In genomic region chr4:149446309-149446708, GRCm38 (mm10) we compare ENCODE assay signal across 11 mouse cellular contexts. TPM values are rescaled to one million over a fixed set of nuclear protein-coding genes. Genes with fewer than 3 reads are reported as not detected.
DNase-seq lines count a peak whose midpoint lies in the region; ATAC-seq and TF ChIP-seq lines count a peak whose summit lies in the region.
"Had no signal": no experiment of that assay in that cellular context is flagged by ENCODE, and none has a peak within 500 bp of the region (broad histone marks: within the 10 kb centered on the region; RNA-seq: fewer than 3 reads in every experiment).

No protein-coding gene starts in this region.

- H3K36me3 ChIP-seq in heart, embryonic 11.5 days (ENCODE audit: control insufficient read depth, insufficient read depth, low read length), result no peaks in the 10 kb centered on the region
- no peaks in the 10 kb centered on the region for H3K36me3 ChIP-seq in heart, adult 2 months (ENCODE audit: control insufficient read depth, insufficient read depth, low read length)
- peaks cover 0 to 13% of the 10 kb centered on the region in 2 experiments; a peak in 2 of 4 replicates for H3K36me3 ChIP-seq in MEL (ENCODE audit: control insufficient read depth in 1 of 2, insufficient read depth in 2 of 2, low read length in 2 of 2)
- H3K36me3 ChIP-seq in hindbrain, embryonic 14.5 days (replicated peaks; ENCODE audit: control insufficient read depth, insufficient read depth), result no peaks in the 10 kb centered on the region
- no peaks in the 10 kb centered on the region for H3K36me3 ChIP-seq in midbrain, embryonic 12.5 days

- no peaks in the 10 kb centered on the region for H3K27me3 ChIP-seq in heart, embryonic 11.5 days (ENCODE audit: control insufficient read depth, insufficient read depth, low read length)
- H3K27me3 ChIP-seq in heart, adult 2 months (ENCODE audit: control insufficient read depth, insufficient read depth, low read length), result no peaks in the 10 kb centered on the region
- no peaks in the 10 kb centered on the region for H3K27me3 ChIP-seq in MEL (ENCODE audit: control insufficient read depth in 1 of 2, insufficient read depth in 2 of 2, low read length in 2 of 2)
- H3K27me3 ChIP-seq in hindbrain, embryonic 14.5 days (ENCODE audit: control insufficient read depth, insufficient read depth, low read length), result no peaks in the 10 kb centered on the region
- H3K27me3 ChIP-seq in midbrain, embryonic 12.5 days, result no peaks in the 10 kb centered on the region

- TF ChIP-seq EP300 in heart, adult 2 months (IDR thresholded peaks at IDR 0.05; ENCODE audit: insufficient read depth, low read depth, low read length), result no peak
- TF ChIP-seq EP300 in MEL (IDR thresholded peaks at IDR 0.05; ENCODE audit: low read depth in 1 of 2, low read length in 2 of 2), result no peak; a peak in 1 of 4 replicates

- WGBS in heart, embryonic 11.5 days (ENCODE audit: insufficient replicate concordance), result 14% methylated on average over 1 of the region's 1 CpGs
- WGBS in heart, adult 2 months, result 77% methylated on average over 1 of the region's 1 CpGs
- WGBS in hindbrain, embryonic 14.5 days, result 45% methylated on average over 1 of the region's 1 CpGs
- 42% methylated on average over 1 of the region's 1 CpGs for WGBS in midbrain, embryonic 12.5 days

- no peaks in the 10 kb centered on the region for H3K9me3 ChIP-seq in heart, embryonic 11.5 days (replicated peaks; ENCODE audit: control insufficient read depth, low read length)
- H3K9me3 ChIP-seq in MEL (replicated peaks; ENCODE audit: insufficient read depth, low read length), result no peaks in the 10 kb centered on the region
- no peaks in the 10 kb centered on the region for H3K9me3 ChIP-seq in hindbrain, embryonic 14.5 days (ENCODE audit: control insufficient read depth, low read length)
- H3K9me3 ChIP-seq in midbrain, embryonic 12.5 days, result no peaks in the 10 kb centered on the region

- H3K4me1 ChIP-seq in heart, embryonic 11.5 days (ENCODE audit: control insufficient read depth, insufficient read depth, low read length), result peaks cover 4% of the 10 kb centered on the region
- peaks cover 5% of the 10 kb centered on the region for H3K4me1 ChIP-seq in heart, adult 2 months (ENCODE audit: control insufficient read depth, insufficient read depth, low read length)
- H3K4me1 ChIP-seq in MEL (ENCODE audit: control insufficient read depth in 1 of 2, insufficient read depth in 2 of 2, low read length in 2 of 2), result peaks cover 4 to 10% of the 10 kb centered on the region in 2 experiments; a peak in 3 of 4 replicates
- peaks cover 20% of the 10 kb centered on the region for H3K4me1 ChIP-seq in hindbrain, embryonic 14.5 days (replicated peaks; ENCODE audit: control insufficient read depth, insufficient read depth, low read length)
- peaks cover 16% of the 10 kb centered on the region for H3K4me1 ChIP-seq in midbrain, embryonic 12.5 days

- no peak for TF ChIP-seq CTCF in heart, adult 2 months (IDR thresholded peaks at IDR 0.05)
- TF ChIP-seq CTCF in MEL (IDR thresholded peaks at IDR 0.05 in 2 of 3, conservative IDR thresholded peaks at IDR 0.05 in 1 of 3; ENCODE audit: control insufficient read depth in 1 of 3, insufficient read depth in 1 of 3, low read depth in 2 of 3, low read length in 3 of 3, poor library complexity in 1 of 3, severe bottlenecking in 1 of 3), result no peak

- no peak for DNase-seq in heart, adult 2 months
- DNase-seq in MEL (ENCODE audit: low read depth, low spot score), result no peak
- DNase-seq in hindbrain, embryonic 14.5 days (ENCODE audit: low spot score), result no peak
- no peak for DNase-seq in spleen, postnatal 14 days (ENCODE audit: low spot score in 2 of 2)
- DNase-seq in left cerebral cortex, postnatal 4 days, result no peak
- no peak for DNase-seq in urinary bladder, postnatal 36 days (ENCODE audit: low spot score in 2 of 2)
- DNase-seq: B cell, adult 2 months had no signal

- peak overlapping the region; percentile 16; the same call in 1 of the 2 replicates for H3K9ac ChIP-seq in heart, embryonic 11.5 days (ENCODE audit: low read depth, low read length)
- H3K9ac ChIP-seq in heart, adult 2 months (ENCODE audit: low read depth, low read length), result no peak overlapping the region
- peak overlapping the region; percentile 64 for H3K9ac ChIP-seq in MEL (ENCODE audit: control insufficient read depth, low read depth, low read length, poor library complexity, severe bottlenecking)
- peak overlapping the region; percentile 65; the same call in 1 of the 2 replicates for H3K9ac ChIP-seq in hindbrain, embryonic 14.5 days
- 0 out of 2 replicates have a peak overlapping the region, but pooled peaks have one; percentile 63 for H3K9ac ChIP-seq in midbrain, embryonic 12.5 days (replicated peaks)

- intact Hi-C loops in heart, adult 2 months (cut with DNase I), result loop anchor here (10.0 kb wide), 1 partner anchor 302 kb away; no protein-coding TSS in a partner anchor
- intact Hi-C loops in left cerebral cortex, postnatal 4 days (cut with DNase I), result no loop called here

- no peak overlapping the region for H3K4me3 ChIP-seq in heart, embryonic 11.5 days (ENCODE audit: low read depth, low read length)
- H3K4me3 ChIP-seq in heart, adult 2 months, result no peak overlapping the region
- H3K4me3 ChIP-seq in MEL (ENCODE audit: control insufficient read depth in 1 of 2, insufficient read depth in 1 of 2, low read depth in 2 of 2, low read length in 2 of 2), result peak overlapping the region; percentile 52 to 67
- no peak overlapping the region for H3K4me3 ChIP-seq in hindbrain, embryonic 14.5 days (replicated peaks; ENCODE audit: low read length)
- no peak overlapping the region for H3K4me3 ChIP-seq in midbrain, embryonic 12.5 days

- no peak for ATAC-seq in heart, embryonic 11.5 days (replicated peaks; ENCODE audit: insufficient number of reproducible peaks, low FRiP score, low TSS enrichment)
- ATAC-seq in hindbrain, embryonic 14.5 days (ENCODE audit: low FRiP score), result no peak
- no peak for ATAC-seq in midbrain, embryonic 12.5 days (ENCODE audit: low FRiP score, low read depth)

- TF ChIP-seq RAD21 in MEL (IDR thresholded peaks at IDR 0.05; ENCODE audit: low read depth, low read length), result no peak

- no peaks in the 10 kb centered on the region for H3K79me2 ChIP-seq in heart, adult 2 months (replicated peaks; ENCODE audit: control insufficient read depth, insufficient read depth, low read length)
- H3K79me2 ChIP-seq in MEL (ENCODE audit: control insufficient read depth, insufficient read depth, low read length, poor library complexity), result no peaks in the 10 kb centered on the region; the same call in 1 of the 2 replicates

- no peak for TF ChIP-seq POLR2A in heart, adult 2 months (IDR thresholded peaks at IDR 0.05; ENCODE audit: insufficient read depth, low read depth, low read length)
- TF ChIP-seq POLR2A in MEL (IDR thresholded peaks at IDR 0.05; ENCODE audit: control insufficient read depth in 1 of 2, insufficient read depth in 1 of 2, low read depth in 1 of 2, low read length in 2 of 2, poor library complexity in 1 of 2), result no peak

- peak overlapping the region; percentile 73 for H3K4me2 ChIP-seq in heart, embryonic 11.5 days
- peak overlapping the region; percentile 65 for H3K4me2 ChIP-seq in hindbrain, embryonic 14.5 days (replicated peaks)
- H3K4me2 ChIP-seq in midbrain, embryonic 12.5 days (replicated peaks), result peak overlapping the region; percentile 55

- peak overlapping the region; percentile 77 for H3K27ac ChIP-seq in heart, embryonic 11.5 days (ENCODE audit: low read depth, low read length)
- no peak overlapping the region for H3K27ac ChIP-seq in heart, adult 2 months
- peak overlapping the region; percentile 67 for H3K27ac ChIP-seq in MEL (ENCODE audit: control insufficient read depth, low read depth, low read length)
- H3K27ac ChIP-seq in hindbrain, embryonic 14.5 days, result peak overlapping the region; percentile 96
- peak overlapping the region; percentile 93 for H3K27ac ChIP-seq in midbrain, embryonic 12.5 days (replicated peaks)

RNA-seq across cellular contexts. Expression of gene Rbp7, which starts 8.5 kb away (rescaled TPM):
- polyA plus RNA-seq in heart, embryonic 11.5 days (2014; fragmentation: Nextera tagmentation; extraction: Ambion mirVana), result 1.2 and 2.5 TPM in 2 replicates
- total RNA-seq in heart, adult 2 months (2021), result 10 to 100 TPM; 56.2 to 61.6 TPM
- polyA plus RNA-seq in heart, adult 2 months (2012; rRNA removed), result 8.7 and 22.9 TPM in 2 replicates
- not detected in 2 replicates for total RNA-seq in MEL (2012; rRNA removed)
- not detected for polyA plus RNA-seq in MEL (2012; ENCODE audit: insufficient read depth in 1 of 2, insufficient read length in 2 of 2, low read depth in 1 of 2, low replicate concordance in 2 of 2, missing spikeins in 1 of 2)
- polyA plus RNA-seq in hindbrain, embryonic 14.5 days (2014; fragmentation: Nextera tagmentation; extraction: Ambion mirVana), result not detected in 2 replicates
- not detected in 2 replicates for polyA plus RNA-seq in midbrain, embryonic 12.5 days (2016; fragmentation: Nextera tagmentation; extraction: Ambion mirVana)
- total RNA-seq in left cerebral cortex, postnatal 4 days (2021), result not detected
- polyA plus RNA-seq: macrophage had no signal

RNA-seq across cellular contexts. Expression of gene Ube4b, which starts 19.8 kb away (rescaled TPM):
- polyA plus RNA-seq in heart, embryonic 11.5 days (2014; fragmentation: Nextera tagmentation; extraction: Ambion mirVana), result 36.3 and 41.3 TPM in 2 replicates
- 10 to 100 TPM; 39.6 to 41.6 TPM for total RNA-seq in heart, adult 2 months (2021)
- polyA plus RNA-seq in heart, adult 2 months (2012; rRNA removed), result 37.5 and 40.2 TPM in 2 replicates
- 28.4 and 39.0 TPM in 2 replicates for total RNA-seq in MEL (2012; rRNA removed)
- 100 to 1,000 TPM in 1 of 2 experiments, 10 to 100 TPM in 1; 71.0 to 104 TPM for polyA plus RNA-seq in MEL (2012; ENCODE audit: insufficient read depth in 1 of 2, insufficient read length in 2 of 2, low read depth in 1 of 2, low replicate concordance in 2 of 2, missing spikeins in 1 of 2)
- 53.8 and 55.3 TPM in 2 replicates for polyA plus RNA-seq in hindbrain, embryonic 14.5 days (2014; fragmentation: Nextera tagmentation; extraction: Ambion mirVana)
- 78.2 and 81.7 TPM in 2 replicates for polyA plus RNA-seq in midbrain, embryonic 12.5 days (2016; fragmentation: Nextera tagmentation; extraction: Ambion mirVana)
- total RNA-seq in left cerebral cortex, postnatal 4 days (2021), result 100 to 1,000 TPM; 122 to 134 TPM

RNA-seq across cellular contexts. Expression of gene Tmem274, which starts 30.9 kb away (rescaled TPM):
- polyA plus RNA-seq in heart, embryonic 11.5 days (2014; fragmentation: Nextera tagmentation; extraction: Ambion mirVana), result not detected in 2 replicates
- not detected for total RNA-seq in heart, adult 2 months (2021)
- polyA plus RNA-seq in heart, adult 2 months (2012; rRNA removed), result not detected in 2 replicates
- not detected in 2 replicates for total RNA-seq in MEL (2012; rRNA removed)
- polyA plus RNA-seq in MEL (2012; ENCODE audit: insufficient read depth in 1 of 2, insufficient read length in 2 of 2, low read depth in 1 of 2, low replicate concordance in 2 of 2, missing spikeins in 1 of 2), result not detected
- polyA plus RNA-seq in hindbrain, embryonic 14.5 days (2014; fragmentation: Nextera tagmentation; extraction: Ambion mirVana), result 0.37 TPM in 1 of 2 replicates, not detected in the other
- 0.31 and 0.41 TPM in 2 replicates for polyA plus RNA-seq in midbrain, embryonic 12.5 days (2016; fragmentation: Nextera tagmentation; extraction: Ambion mirVana)
- total RNA-seq in left cerebral cortex, postnatal 4 days (2021), result not detected
- total RNA-seq: gastrocnemius, postnatal 10 days had no signal
- polyA plus RNA-seq: macrophage had no signal

RNA-seq across cellular contexts. Expression of gene Nmnat1, which starts 38.7 kb away (rescaled TPM):
- 16.2 and 17.0 TPM in 2 replicates for polyA plus RNA-seq in heart, embryonic 11.5 days (2014; fragmentation: Nextera tagmentation; extraction: Ambion mirVana)
- 10 to 100 TPM; 29.4 to 36.1 TPM for total RNA-seq in heart, adult 2 months (2021)
- polyA plus RNA-seq in heart, adult 2 months (2012; rRNA removed), result 20.6 and 26.2 TPM in 2 replicates
- total RNA-seq in MEL (2012; rRNA removed), result 18.9 and 22.3 TPM in 2 replicates
- 10 to 100 TPM in 1 of 2 experiments, not detected in 1; 19.8 TPM for polyA plus RNA-seq in MEL (2012; ENCODE audit: insufficient read depth in 1 of 2, insufficient read length in 2 of 2, low read depth in 1 of 2, low replicate concordance in 2 of 2, missing spikeins in 1 of 2)
- polyA plus RNA-seq in hindbrain, embryonic 14.5 days (2014; fragmentation: Nextera tagmentation; extraction: Ambion mirVana), result 7.5 and 8.2 TPM in 2 replicates
- 13.9 and 14.7 TPM in 2 replicates for polyA plus RNA-seq in midbrain, embryonic 12.5 days (2016; fragmentation: Nextera tagmentation; extraction: Ambion mirVana)
- 1 to 10 TPM; 5.9 to 6.0 TPM for total RNA-seq in left cerebral cortex, postnatal 4 days (2021)

RNA-seq across cellular contexts. Expression of gene Lzic, which starts 38.7 kb away (rescaled TPM):
- polyA plus RNA-seq in heart, embryonic 11.5 days (2014; fragmentation: Nextera tagmentation; extraction: Ambion mirVana), result 36.7 and 43.9 TPM in 2 replicates
- total RNA-seq in heart, adult 2 months (2021), result 10 to 100 TPM; 62.1 to 66.9 TPM
- polyA plus RNA-seq in heart, adult 2 months (2012; rRNA removed), result 20.2 and 23.8 TPM in 2 replicates
- total RNA-seq in MEL (2012; rRNA removed), result 24.0 and 25.0 TPM in 2 replicates
- 10 to 100 TPM in 1 of 2 experiments, not detected in 1; 26.2 TPM for polyA plus RNA-seq in MEL (2012; ENCODE audit: insufficient read depth in 1 of 2, insufficient read length in 2 of 2, low read depth in 1 of 2, low replicate concordance in 2 of 2, missing spikeins in 1 of 2)
- 49.9 and 52.5 TPM in 2 replicates for polyA plus RNA-seq in hindbrain, embryonic 14.5 days (2014; fragmentation: Nextera tagmentation; extraction: Ambion mirVana)
- polyA plus RNA-seq in midbrain, embryonic 12.5 days (2016; fragmentation: Nextera tagmentation; extraction: Ambion mirVana), result 48.4 and 55.2 TPM in 2 replicates
- total RNA-seq in left cerebral cortex, postnatal 4 days (2021), result 10 to 100 TPM; 63.7 to 66.2 TPM

Comparison
In these comparisons a context has a peak if more than half of its experiments do, and no peak if none do; other contexts are left out.
1. H3K4me3 ChIP-seq: peak in MEL (2 of 2); none in heart, embryonic 11.5 days (single experiment), heart, adult 2 months (single experiment), hindbrain, embryonic 14.5 days (single experiment) and midbrain, embryonic 12.5 days (single experiment).
2. Peak in every context shown above with its lines, with median percentiles within 50 percentile points of each other: H3K4me2 ChIP-seq.